Mouse (Mus musculus) ovary, adult 18-20 months (tissue): Measurements from ENCODE around the gene Ugt1a10.
"Not testable (repeated sequence)": the region's sequence is repeated elsewhere in the genome, so short reads cannot be mapped to it uniquely, and the experiment has no call there.

ENCODE experiments used
- DNase-seq: peaks from one replicate; pipeline ENCODE4 v3.0.0; 2022; ENCODE audit warnings: low spot score, mixed read lengths

Ugt1a10 gene

DNA sequence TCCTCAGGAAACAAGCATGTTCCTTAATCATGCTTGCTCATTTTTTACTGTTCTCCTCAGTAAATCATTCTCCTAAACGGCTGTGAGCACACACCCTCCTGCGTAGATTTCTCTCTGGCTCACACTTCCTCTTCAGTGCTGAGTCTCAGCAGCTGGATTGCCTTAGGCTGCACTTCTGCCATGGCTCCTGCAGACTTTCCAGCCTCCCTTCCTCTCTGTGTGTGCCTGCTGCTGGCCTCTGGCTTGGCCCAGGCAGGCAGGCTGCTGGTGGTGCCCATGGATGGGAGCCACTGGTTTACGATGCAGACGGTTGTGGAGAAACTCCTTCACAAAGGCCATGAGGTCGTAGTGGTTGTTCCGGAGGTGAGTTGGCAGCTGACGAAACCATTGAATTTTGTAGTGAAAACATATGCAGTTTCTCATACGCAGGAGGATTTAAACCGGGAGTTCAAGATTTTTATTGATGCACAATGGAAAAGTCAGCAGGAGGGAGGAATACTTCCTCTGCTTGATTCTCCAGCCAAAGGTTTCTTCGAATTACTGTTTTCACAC, 39.8 kb downstream of the Ugt1a10 start, which contains the start of gene Ugt1a7c:
TSS of gene Ugt1a7c (plus strand) at position 122 of the 552 bp plus-strand sequence.
- no peak for DNase-seq

DNA sequence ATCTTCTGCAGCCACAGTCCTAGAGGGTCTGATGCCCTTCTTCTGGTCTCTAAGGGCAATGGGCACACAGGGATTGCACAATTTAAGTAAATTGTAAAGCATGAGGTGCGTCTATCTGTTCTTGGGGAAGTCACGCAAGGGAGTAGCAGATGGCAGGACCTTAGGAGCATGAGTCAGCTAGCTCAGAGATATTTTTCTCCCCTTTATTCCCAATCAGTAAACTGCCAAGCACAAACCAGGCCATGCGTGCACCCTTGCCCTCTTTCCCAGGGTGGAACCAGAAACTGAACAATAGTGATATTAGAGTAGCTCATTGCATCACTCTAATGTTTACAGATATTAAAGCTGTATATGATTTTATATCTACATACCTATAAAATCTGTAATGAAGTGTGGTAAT, 43.4 kb downstream of the Ugt1a10 start:
- not testable (repeated sequence) for DNase-seq

DNA sequence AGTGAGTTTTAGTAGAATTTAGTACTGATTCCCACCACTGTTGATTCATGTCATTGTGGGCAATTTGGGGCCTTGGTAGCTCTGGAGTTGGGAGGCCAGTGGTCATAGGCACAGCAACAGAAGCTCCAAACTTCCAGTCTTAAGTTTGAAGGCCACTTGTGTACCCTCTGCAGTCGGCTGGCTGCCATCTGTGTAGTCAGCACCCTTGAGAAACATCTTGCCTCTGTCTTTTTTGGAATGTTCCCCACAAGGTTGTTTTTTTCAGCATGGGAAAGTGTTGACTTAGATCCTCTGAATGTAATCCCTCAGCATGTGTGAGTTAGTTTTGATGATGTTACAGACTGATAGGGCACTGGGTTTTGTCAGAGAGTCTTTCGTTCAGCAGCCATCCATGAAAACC, 44.5 kb downstream of the Ugt1a10 start:
- peak; percentile 41 for DNase-seq

DNA sequence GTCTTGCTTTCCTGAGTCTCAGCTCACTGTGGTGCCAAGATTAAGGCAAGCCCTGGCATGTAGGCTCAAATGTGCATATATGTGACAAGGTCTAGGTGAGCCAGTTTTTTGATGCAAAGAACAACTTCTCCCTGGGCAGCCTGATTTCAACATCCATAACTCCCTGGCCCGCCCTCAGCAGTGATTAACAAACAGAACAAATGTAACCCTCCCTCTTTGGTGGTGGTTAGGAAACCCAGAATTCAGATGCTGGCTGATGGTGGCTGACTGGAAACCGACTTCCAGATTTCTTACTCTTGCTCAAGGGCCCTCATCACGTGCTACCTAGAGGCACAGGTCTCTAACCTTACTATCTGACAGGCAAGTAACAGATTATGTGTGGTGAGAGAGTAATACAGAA, 47.8 kb downstream of the Ugt1a10 start, which contains the start of gene Ugt1a6b:
TSS of gene Ugt1a6b (plus strand) at position 234 of the 400 bp plus-strand sequence.
- DNase-seq: not testable (repeated sequence)

DNA sequence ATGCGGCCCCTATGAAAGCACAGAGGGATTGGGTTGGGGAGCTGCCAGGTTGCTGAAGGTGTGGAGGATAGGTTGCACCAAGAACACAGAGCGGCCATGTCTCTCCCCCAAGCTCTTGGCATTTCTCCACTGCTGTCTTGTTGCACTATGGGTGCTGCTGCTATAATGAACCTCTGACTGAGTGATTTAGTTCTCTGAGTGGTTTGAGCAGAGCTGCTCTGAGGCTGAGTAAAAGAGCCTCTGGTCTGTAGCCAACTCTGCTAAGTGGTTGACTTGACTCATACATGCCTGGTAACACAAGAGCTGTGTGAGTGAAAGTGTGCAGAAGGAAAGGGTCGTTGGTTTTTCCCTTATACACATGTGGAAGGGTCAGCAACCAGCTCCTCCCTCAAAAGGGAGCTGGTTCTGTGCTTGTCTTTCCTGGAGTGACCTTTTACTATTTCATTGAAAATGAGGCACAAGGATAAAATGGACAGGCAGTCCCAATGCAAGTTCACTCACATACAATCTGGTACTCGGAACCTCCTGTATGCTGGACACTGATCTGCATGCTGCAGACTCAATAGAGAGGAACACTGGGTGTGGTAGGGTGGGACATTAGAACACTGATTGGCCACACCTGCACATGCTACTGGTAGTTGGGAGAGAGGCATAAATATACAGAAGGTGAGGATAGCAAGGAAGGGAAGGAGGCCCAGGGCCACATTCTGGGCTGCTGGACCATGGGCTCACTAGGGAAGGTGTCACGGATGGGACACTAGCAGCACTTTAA, 48.7 kb downstream of the Ugt1a10 start:
- not testable (repeated sequence) for DNase-seq

DNA sequence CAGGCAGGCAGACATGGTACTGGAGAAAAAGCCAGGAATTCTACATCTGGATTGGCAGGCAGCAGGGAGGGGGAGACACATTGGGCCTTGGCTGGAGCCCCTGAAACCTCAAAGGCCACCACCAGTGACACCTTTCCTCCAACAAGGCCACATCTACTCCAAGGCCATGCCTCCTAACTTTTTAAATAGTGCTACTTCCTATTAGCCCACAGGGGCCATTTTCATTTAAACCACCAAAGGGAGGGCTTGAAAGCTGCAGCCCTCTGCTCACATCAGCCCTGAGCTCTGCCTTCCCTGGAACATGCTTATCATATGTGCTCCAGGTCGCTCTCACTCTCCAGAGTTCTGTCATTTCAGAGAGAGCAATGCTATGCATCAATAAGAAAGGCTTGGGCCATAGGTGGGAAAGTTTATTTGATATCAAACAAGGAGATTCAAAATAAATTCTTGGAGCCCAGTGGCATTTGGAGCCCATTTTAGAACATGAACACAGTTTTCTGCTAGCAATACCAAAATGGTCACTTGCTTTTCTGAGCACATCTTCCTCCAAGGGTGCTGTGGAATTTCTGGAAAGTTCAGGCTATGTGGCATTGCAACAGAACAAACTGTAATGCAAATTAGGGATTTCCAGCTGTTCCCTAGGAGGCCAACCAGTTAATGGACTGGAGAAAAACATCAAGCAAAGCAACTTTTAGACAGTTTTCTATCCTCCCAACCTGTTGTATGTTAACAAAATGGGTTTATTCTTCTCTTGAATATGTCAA, 49.7 kb downstream of the Ugt1a10 start:
- DNase-seq: no peak

DNA sequence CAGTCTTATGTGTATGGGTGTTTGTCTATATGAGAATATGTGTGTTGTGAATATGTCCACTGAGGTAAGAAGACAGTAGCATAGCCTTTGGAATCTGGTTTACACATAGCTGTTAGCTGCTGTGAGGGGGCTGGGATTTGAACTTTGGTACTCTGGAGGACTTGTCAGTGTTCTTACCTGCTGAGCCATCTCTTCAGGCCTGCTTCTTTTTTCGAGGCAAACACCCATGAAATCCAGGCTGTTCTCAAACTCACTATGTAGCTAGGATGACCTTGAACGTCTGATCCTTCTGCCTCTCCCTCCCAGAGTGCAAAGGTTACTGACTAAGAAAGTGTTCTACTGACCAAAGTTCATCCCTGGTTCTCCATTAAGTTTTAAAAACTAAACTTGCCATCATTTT, 50.5 kb downstream of the Ugt1a10 start:
- DNase-seq: no peak

DNA sequence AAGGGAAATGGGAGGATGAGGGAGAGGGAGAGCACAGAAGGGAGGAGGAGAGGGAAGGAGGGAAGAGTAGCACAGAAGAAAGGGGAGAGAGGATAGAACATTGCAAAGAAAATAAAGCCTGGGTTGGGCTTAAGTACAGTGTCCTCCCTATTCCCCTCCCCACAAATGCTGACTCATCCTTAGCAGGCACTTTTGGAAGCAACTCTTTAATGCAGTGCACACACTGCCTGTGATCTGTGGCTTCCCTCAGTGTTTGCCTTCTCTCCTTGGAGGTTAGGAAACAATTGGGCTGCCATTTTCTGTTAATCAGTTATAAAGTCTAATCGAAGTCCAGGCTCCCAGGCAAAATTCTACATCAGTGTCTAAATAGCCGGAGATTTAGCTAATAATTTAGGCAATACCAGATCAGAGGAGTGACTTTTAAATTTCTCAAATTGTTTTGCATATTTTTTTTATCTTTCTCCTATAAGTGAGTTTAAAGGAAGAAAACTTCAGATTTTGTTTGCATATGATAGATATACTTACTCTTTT, 53.9 kb downstream of the Ugt1a10 start:
- DNase-seq: not testable (repeated sequence)

DNA sequence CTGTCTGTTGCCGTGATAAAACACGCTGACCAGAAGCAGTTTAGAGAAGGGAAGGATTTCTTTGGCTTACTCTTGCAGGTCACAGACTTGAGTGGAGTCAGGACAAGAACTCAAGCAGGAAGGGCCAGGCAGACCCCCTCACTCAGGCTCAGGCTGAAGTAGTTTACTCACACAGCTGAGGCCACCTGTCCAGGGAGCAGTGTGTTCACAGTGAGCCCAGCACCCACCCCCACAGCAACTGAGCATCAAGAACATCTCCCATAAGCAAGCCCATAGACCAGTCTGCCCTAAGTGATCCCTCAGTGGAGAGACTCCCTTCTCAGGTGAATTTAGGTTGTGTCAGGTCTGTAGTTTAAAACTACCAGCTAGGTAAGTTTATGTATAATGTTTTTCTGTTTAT, 54.4 kb downstream of the Ugt1a10 start:
- not testable (repeated sequence) for DNase-seq

DNA sequence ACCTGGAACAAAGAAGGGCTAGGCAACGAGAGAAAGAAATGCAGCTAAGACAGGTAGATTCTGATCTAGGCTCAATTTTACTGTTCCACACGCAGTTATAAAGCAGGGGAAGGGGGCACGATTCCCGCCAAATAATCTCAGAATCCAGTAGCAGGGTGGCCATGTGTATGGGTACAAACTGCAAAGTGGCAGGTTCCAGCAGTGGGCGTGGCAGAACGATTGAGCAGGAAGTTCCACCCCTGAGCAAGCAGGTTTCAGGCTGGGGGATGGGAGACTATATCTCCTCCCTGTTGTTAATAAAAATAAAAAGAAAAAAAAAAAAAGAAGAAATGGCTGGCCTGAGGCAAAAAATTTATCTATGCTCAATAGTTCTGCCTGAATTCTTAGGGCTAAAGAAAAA, 57.6 kb downstream of the Ugt1a10 start:
- not testable (repeated sequence) for DNase-seq

DNA sequence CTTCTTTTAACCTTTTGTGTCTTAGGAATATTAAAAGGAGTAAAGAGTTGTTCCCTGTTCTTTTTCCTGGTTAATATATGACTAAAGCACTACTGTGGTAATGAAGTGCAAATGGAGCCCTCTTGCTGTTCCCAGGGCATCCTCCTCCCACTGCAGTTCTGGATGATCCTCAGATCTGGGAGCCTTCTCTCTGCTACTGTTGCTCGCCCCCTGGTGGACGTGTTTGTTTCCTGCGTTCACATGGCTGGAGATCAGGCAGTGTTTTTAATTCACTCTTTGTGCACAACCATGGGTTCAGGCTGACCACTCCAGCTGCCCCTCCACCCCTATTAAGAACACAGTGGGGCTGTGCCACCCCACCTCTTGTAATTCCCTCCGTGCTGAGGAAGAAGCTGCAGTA, 65.4 kb downstream of the Ugt1a10 start:
- not testable (repeated sequence) for DNase-seq

DNA sequence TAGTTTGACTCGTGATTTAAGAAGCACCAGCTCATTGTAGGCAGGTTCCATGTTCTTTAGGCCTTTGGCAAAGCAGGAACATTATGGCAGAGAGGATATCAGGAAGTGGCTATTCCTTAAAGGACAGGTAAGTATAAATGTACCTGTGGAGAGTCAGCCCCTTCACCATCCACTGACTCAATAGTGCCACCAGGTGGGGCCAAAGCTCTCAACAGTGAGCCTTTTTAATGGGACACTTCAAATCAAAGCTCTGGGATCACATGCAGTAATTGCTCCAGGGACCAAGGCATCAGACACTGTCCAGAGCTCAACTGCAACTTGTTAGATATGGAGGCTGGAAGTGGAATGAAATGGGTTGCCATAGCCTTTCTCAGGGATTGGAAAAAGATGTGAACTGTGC, 66.3 kb downstream of the Ugt1a10 start:
- DNase-seq: not testable (repeated sequence)

DNA sequence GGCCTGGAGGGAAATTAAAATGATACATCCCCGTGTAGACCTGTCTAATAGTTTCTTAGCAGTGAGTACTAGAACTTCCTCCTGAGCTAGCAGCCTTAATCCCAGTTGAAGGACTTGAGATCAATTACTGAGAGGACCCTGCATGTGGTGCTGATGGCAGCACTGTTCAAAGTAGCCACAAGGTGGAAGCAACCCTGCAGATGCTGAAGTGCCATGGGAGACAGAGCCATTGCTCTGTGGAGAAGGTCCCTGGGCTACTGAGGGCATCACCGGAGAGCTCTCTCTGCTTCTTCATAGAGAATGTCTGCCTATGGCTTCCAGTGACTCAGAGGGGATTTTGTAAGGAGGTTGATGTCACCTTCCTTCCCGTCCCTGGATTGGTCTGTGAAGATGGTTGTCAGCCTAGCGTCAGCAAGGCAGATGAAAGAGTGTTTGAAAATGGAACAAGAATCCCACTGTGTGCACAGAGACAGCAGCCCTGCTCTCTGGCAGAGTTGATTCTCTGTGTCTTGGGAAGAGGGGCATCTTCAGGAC, 70.7 kb downstream of the Ugt1a10 start:
- not testable (repeated sequence) for DNase-seq

DNA sequence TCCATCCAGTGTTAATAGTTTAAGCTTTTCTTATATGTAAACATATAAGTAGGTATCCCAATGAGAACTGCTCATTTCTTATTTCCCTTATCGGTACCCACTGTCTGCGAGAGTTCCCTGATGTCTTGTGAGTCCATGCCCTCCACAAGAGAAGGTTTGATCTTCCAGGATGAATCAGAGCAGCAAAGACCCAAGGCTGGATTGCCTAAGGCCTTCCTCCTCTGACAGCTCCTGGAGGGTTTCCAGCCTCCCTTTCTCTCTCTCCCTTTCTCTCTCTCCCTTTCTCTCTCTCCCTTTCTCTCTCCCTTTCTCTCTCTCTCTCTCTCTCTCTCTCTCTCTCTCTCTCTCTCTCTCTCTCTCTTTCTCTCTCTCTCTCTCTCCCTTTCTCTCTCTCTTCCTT, 73.9 kb downstream of the Ugt1a10 start:
- DNase-seq: not testable (repeated sequence)

DNA sequence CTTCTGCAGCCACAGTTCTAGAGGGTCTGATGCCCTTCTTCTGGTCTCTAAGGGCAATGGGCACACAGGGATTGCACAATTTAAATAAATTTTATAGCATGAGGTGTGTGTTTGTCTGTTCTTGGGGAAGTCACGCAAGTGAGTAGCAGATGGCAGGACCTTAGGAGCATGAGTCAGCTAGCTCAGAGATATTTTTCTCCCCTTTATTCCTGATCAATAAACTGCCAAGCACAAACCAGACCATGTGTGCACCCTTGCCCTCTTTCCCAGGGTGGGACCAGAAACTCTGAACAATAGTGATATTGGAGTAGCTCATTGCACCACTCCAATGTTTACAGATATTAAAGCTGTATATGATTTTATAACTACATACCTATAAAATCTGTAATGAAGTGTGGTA, 75.0 kb downstream of the Ugt1a10 start:
- not testable (repeated sequence) for DNase-seq

DNA sequence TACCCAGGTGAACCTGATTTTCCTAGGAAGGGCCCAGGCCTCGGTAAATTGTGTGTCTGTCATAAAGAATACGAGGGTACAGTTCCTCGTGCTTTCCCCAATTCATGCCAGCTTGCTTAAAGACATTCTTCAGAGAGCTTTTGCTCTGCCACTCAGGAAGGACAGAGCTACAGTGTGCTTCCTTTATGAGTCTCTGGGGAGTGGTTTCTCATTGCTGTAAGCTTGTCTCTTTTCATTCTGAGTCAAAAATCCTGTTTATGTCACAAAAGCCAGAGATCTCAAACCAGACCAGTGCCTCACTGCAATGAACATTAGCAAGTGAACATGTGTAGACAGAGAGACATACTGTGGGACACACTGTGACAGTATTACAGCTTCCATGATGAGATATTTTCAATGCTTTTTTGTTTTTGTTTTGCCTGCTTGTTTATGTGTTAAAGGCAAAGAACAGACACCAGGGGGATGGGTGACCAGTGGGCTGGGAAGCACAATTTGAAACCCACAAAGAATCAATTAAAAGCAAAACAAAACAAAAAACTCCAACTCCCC, 78.8 kb downstream of the Ugt1a10 start:
- DNase-seq: no peak

DNA sequence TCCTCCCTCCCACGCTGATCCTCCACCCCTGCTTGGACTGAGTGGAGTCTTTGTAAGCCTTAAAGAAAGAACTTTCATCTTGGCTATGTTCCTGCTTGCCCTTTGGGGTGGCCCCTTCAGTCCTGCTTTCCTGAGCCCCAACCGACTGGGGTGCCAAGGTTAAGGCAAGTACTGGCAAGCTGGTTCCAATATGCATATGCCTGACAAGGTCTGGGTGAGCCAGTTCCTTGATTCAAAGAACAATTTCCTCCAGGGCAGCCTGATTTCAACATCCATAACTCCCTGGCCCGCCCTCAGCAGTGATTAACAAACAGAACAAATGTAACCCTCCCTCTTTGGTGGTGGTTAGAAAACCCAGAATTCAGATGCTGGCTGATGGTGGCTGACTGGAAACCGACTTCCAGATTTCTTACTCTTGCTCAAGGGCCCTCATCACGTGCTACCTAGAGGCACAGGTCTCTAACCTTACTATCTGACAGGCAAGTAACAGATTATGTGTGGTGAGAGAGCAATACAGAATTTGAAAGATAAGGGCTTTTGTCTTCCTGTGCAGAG, 79.3 kb downstream of the Ugt1a10 start, which contains the start of gene Ugt1a6a:
TSS of gene Ugt1a6a (plus strand) at position 353 of the 555 bp plus-strand sequence.
- DNase-seq: peak; percentile 41

DNA sequence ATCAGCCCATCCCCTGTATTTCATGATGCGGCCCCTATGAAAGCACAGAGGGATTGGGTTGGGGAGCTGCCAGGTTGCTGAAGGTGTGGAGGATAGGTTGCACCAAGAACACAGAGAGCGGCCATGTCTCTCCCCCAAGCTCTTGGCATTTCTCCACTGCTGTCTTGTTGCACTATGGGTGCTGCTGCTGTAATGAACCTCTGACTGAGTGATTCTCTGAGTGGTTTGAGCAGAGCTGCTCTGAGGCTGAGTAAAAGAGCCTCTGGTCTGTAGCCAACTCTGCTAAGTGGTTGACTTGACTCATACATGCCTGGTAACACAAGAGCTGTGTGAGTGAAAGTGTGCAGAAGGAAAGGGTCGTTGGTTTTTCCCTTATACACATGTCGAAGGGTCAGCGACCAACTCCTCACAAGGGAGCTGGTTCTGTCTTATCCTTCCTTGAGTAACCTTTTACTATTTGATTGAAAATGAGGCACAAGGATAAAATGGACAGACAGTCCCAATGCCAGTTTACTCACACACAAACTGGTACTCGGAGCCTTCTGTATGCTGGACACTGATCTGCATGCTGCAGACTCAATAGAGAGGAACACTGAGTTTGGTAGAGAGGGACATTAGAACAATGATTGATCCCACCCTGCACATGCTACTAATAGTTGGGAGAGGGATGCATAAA, 80.2 kb downstream of the Ugt1a10 start:
- DNase-seq: not testable (repeated sequence)

DNA sequence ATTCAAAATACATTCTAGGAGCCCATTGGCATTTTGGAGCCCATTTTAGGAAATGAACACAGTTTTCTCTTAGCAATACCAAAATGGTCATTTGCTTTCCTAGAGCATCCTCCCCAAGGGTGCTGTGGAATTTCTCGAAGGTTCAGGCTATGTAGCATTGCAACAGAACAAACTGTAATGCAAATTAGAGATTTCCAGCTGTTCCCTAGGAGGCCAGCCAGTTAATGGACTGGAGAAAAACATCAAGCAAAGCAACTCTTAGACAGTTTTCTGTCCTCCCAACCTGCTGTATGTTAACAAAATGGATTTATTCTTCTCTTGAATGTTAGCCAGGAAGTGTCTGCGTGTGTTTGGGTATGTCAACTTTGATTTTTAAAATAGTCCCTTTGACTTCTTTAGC, 81.5 kb downstream of the Ugt1a10 start:
- DNase-seq: no peak

DNA sequence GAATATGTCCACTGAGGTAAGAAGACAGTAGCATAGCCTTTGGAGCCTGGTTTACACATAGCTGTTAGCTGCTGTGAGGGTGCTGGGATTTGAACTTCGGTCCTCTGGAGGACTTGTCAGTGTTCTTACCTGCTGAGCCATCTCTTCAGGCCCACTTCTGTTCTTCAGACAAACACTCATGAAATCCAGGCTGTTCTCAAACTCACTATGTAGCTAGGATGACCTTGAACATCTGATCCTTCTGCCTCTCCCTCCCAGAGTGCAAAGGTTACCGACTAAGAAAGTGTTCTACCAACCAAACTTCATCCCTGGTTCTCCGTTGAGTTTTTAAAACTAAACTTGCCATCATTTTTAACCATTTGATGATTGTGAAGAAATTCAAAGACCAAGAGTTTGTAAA, 82.1 kb downstream of the Ugt1a10 start:
- DNase-seq: no peak

DNA sequence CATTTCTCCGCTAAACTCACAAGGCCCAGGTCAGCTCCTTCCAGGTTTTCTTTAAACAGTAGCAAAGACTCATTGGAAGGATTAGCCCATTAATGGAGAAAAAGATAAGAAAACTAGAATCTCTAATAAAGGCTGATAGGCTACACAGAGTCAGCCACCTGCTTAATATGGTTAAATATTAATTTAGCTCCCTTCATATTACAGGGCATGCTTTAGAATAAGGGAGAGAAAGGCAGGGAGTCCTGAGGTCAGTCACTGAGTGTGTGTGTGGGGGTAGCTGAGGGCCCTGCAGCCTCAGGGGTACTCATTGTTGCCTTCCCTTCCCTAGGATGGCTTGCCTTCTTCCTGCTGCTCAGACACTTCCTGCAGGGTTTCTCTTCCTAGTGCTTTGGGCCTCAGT, 83.0 kb downstream of the Ugt1a10 start:
- no peak for DNase-seq
